Mouse (Mus musculus): ENCODE data around the gene Olfr1080. TPM values are rescaled to one million over a fixed set of nuclear protein-coding genes. Genes with fewer than 3 reads are reported as not detected.
"Not testable (repeated sequence)": the region's sequence is repeated elsewhere in the genome, so short reads cannot be mapped to it uniquely, and the experiment has no call there.

Gene Olfr1080
- not detected for polyA plus RNA-seq (2012; fragmentation: generic; extraction: Trizol)

- H3K79me2 ChIP-seq (ENCODE audit: control insufficient read depth, insufficient read depth); H3ac ChIP-seq (ENCODE audit: control insufficient read depth, insufficient read length); H3K27me3 ChIP-seq (ENCODE audit: control insufficient read depth, insufficient read depth, insufficient read length); H3K4me2 ChIP-seq (ENCODE audit: low read depth); H3K36me3 ChIP-seq (ENCODE audit: control insufficient read depth, insufficient read depth); H3K4me3 ChIP-seq: not testable (repeated sequence)
Measured at GRCm38 (mm10) chr2:86558135-86558534, at the start of gene Olfr1080. TSS of gene Olfr1080 (minus strand) at chr2:86558235.

DNA sequence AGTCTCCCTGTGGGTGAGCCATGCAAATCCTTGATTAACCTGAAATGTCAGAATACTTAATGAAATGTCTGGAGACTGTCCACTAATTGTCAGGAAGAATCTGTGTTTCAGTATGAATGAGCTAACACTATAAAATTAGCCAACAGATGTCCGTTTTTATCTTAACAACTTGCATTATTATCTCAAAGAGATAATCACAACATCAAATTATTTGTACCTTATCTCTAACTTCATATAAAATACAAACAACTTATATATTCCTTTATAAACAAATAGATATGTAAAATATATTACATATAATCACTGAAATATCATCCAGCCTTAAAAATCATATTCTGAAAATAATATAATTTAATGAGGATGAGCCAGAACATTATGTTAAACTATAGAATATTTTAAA, 40.8 kb upstream of the Olfr1080 start, which contains the start of gene Olfr1082:
Gene Olfr1082 (minus strand): TSS at position 101 of the 400 bp plus-strand sequence.
- H3ac ChIP-seq (ENCODE audit: control insufficient read depth, insufficient read length); H3K36me3 ChIP-seq (ENCODE audit: control insufficient read depth, insufficient read depth); H3K79me2 ChIP-seq (ENCODE audit: control insufficient read depth, insufficient read depth); H3K4me2 ChIP-seq (ENCODE audit: low read depth); H3K27me3 ChIP-seq (ENCODE audit: control insufficient read depth, insufficient read depth, insufficient read length); H3K4me3 ChIP-seq: not testable (repeated sequence)

DNA sequence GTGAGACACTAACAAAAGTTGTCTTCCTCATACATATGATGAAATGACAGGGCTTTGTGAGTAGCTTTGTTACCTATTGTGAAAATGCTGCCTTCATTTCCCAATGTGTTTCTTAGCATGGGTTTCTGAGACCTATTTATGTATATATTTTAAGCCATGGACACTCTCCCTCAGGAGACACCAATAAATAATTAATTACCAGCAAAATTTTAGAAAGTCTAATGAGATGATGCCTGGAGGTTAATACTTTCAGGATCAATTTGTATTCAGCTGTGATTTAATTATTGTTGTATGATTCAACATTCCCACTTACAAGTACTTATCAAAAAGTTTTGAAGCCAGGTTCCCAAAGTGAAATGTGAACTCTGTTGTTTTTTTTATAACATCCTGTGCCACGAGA, 15.7 kb downstream of the Olfr1080 start, which contains the start of gene Olfr1079:
Gene Olfr1079 (minus strand): TSS at position 101 of the 400 bp plus-strand sequence.
- no peaks in the 10 kb centered on the region for H3K27me3 ChIP-seq (ENCODE audit: control insufficient read depth, insufficient read depth, insufficient read length)
- H3K4me3 ChIP-seq = no peak within 1 kb of the TSS
- no peak within 1 kb of the TSS for H3K4me2 ChIP-seq (ENCODE audit: low read depth)
- H3K36me3 ChIP-seq (ENCODE audit: control insufficient read depth, insufficient read depth) = no peaks in the 10 kb centered on the region
- TF ChIP-seq SRF (IDR thresholded peaks at IDR 0.05; ENCODE audit: control insufficient read depth, insufficient read length, low read depth) = no peak
- TF ChIP-seq POLR2A (IDR thresholded peaks at IDR 0.05; ENCODE audit: insufficient read length, low read depth) = no peak
- no peak for TF ChIP-seq TCF3 (IDR thresholded peaks at IDR 0.05; ENCODE audit: insufficient read length, low read depth)
- TF ChIP-seq POLR2AphosphoS2 (IDR thresholded peaks at IDR 0.05; ENCODE audit: insufficient read length, low read depth) = no peak
- TF ChIP-seq E2F4 (IDR thresholded peaks at IDR 0.05; ENCODE audit: insufficient read depth) = no peak
- no peak for TF ChIP-seq CEBPB (IDR thresholded peaks at IDR 0.05; ENCODE audit: insufficient read depth, poor library complexity, severe bottlenecking)
- no peak for TF ChIP-seq TCF12 (IDR thresholded peaks at IDR 0.05; ENCODE audit: insufficient read depth, poor library complexity, severe bottlenecking)
- TF ChIP-seq USF1 (IDR thresholded peaks at IDR 0.05; ENCODE audit: low read depth) = no peak
- no peak for TF ChIP-seq MYOG (IDR thresholded peaks at IDR 0.05; ENCODE audit: control insufficient read depth in 1 of 3, insufficient read depth in 1 of 3, insufficient read length in 2 of 3, low read depth in 2 of 3)
- no peak for TF ChIP-seq MAX (IDR thresholded peaks at IDR 0.05; ENCODE audit: low read depth)
- no peak for TF ChIP-seq REST (IDR thresholded peaks at IDR 0.05; ENCODE audit: insufficient read depth, insufficient read length)
- TF ChIP-seq MYOD1 (IDR thresholded peaks at IDR 0.05; ENCODE audit: control insufficient read depth in 1 of 3, insufficient read length in 2 of 3, low read depth in 2 of 3) = no peak
- H3K79me2 ChIP-seq (ENCODE audit: control insufficient read depth, insufficient read depth) = no peaks in the 10 kb centered on the region
- H3ac ChIP-seq (ENCODE audit: control insufficient read depth, insufficient read length) = no peak within 1 kb of the TSS

DNA sequence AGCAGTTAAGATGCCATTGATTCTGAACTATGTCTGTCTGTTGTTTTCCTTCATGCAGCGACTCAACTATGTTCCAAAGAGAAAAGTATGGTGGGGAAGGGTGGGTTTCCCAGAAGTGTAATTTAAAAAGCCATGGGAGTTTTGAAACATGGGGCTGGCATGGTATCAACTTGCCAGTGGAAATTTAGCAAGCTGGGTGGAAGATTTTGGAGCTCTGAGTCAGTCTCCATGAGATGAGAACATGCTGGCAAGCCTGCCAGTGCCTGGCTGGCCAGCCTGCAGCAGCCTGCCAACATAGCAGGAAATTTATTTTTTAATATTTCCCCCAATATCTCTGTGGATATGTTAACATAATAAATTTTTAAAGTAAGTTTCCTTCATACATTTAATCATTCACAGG, 27.0 kb downstream of the Olfr1080 start:
- Histone ChIP-seq H3K4me3 (no peak overlapping the region), H3ac (ENCODE audit: control insufficient read depth, insufficient read length) (no peak overlapping the region), H3K4me2 (ENCODE audit: low read depth) (no peak overlapping the region), H3K79me2 (ENCODE audit: control insufficient read depth, insufficient read depth) (no peaks in the 10 kb centered on the region), H3K36me3 (ENCODE audit: control insufficient read depth, insufficient read depth) (no peaks in the 10 kb centered on the region), H3K27me3 (ENCODE audit: control insufficient read depth, insufficient read depth, insufficient read length) (no peaks in the 10 kb centered on the region)
- TF ChIP-seq USF1 (IDR thresholded peaks at IDR 0.05; ENCODE audit: low read depth) (no peak), POLR2AphosphoS2 (IDR thresholded peaks at IDR 0.05; ENCODE audit: insufficient read length, low read depth) (no peak), TCF3 (IDR thresholded peaks at IDR 0.05; ENCODE audit: insufficient read length, low read depth) (no peak), POLR2A (IDR thresholded peaks at IDR 0.05; ENCODE audit: insufficient read length, low read depth) (no peak), MYOD1 (IDR thresholded peaks at IDR 0.05; ENCODE audit: control insufficient read depth in 1 of 3, insufficient read length in 2 of 3, low read depth in 2 of 3) (no peak), TCF12 (IDR thresholded peaks at IDR 0.05; ENCODE audit: insufficient read depth, poor library complexity, severe bottlenecking) (no peak), MAX (IDR thresholded peaks at IDR 0.05; ENCODE audit: low read depth) (no peak), CEBPB (IDR thresholded peaks at IDR 0.05; ENCODE audit: insufficient read depth, poor library complexity, severe bottlenecking) (no peak), SRF (IDR thresholded peaks at IDR 0.05; ENCODE audit: control insufficient read depth, insufficient read length, low read depth) (no peak)

GRCm38 (mm10) chr2:86508161-86508560, 49.9 kb downstream of the Olfr1080 start, which contains the start of gene Olfr1076:
TSS of gene Olfr1076 (plus strand) at chr2:86508461.
- no peak within 1 kb of the TSS for H3K4me2 ChIP-seq (ENCODE audit: low read depth)
- H3K27me3 ChIP-seq (ENCODE audit: control insufficient read depth, insufficient read depth, insufficient read length) = no peaks in the 10 kb centered on the region
- H3ac ChIP-seq (ENCODE audit: control insufficient read depth, insufficient read length) = no peak within 1 kb of the TSS
- H3K79me2 ChIP-seq (ENCODE audit: control insufficient read depth, insufficient read depth) = no peaks in the 10 kb centered on the region
- TF ChIP-seq REST (IDR thresholded peaks at IDR 0.05; ENCODE audit: insufficient read depth, insufficient read length) = no peak
- no peak for TF ChIP-seq TCF12 (IDR thresholded peaks at IDR 0.05; ENCODE audit: insufficient read depth, poor library complexity, severe bottlenecking)
- TF ChIP-seq CEBPB (IDR thresholded peaks at IDR 0.05; ENCODE audit: insufficient read depth, poor library complexity, severe bottlenecking) = no peak
- TF ChIP-seq MYOG (IDR thresholded peaks at IDR 0.05; ENCODE audit: control insufficient read depth in 1 of 3, insufficient read depth in 1 of 3, insufficient read length in 2 of 3, low read depth in 2 of 3) = no peak
- no peak within 1 kb of the TSS for H3K4me3 ChIP-seq
- no peaks in the 10 kb centered on the region for H3K36me3 ChIP-seq (ENCODE audit: control insufficient read depth, insufficient read depth)

Other genes with a start within 250 kb of the Olfr1080 start
- not detected for gene Olfr1053, start 243.0 kb downstream of the Olfr1080 start, polyA plus RNA-seq (2012; fragmentation: generic; extraction: Trizol)
- gene Olfr1054, start 222.8 kb downstream of the Olfr1080 start, polyA plus RNA-seq (2012; fragmentation: generic; extraction: Trizol) = not detected
- gene Olfr1055, start 208.0 kb downstream of the Olfr1080 start, polyA plus RNA-seq (2012; fragmentation: generic; extraction: Trizol) = not detected
- not detected for gene Olfr1056, start 195.8 kb downstream of the Olfr1080 start, polyA plus RNA-seq (2012; fragmentation: generic; extraction: Trizol)
- gene Olfr1057, start 179.8 kb downstream of the Olfr1080 start, polyA plus RNA-seq (2012; fragmentation: generic; extraction: Trizol) = not detected
- not detected for gene Olfr1058, start 169.7 kb downstream of the Olfr1080 start, polyA plus RNA-seq (2012; fragmentation: generic; extraction: Trizol)
- not detected for gene Olfr1061, start 144.2 kb downstream of the Olfr1080 start, polyA plus RNA-seq (2012; fragmentation: generic; extraction: Trizol)
- not detected for gene Olfr1062, start 131.5 kb downstream of the Olfr1080 start, polyA plus RNA-seq (2012; fragmentation: generic; extraction: Trizol)
- not detected for gene Olfr1065, start 107.6 kb downstream of the Olfr1080 start, polyA plus RNA-seq (2012; fragmentation: generic; extraction: Trizol)
- not detected for gene Olfr1066, start 102.0 kb downstream of the Olfr1080 start, polyA plus RNA-seq (2012; fragmentation: generic; extraction: Trizol)
- not detected for gene Olfr228, start 70.8 kb downstream of the Olfr1080 start, polyA plus RNA-seq (2012; fragmentation: generic; extraction: Trizol)
- gene Olfr1076, start 49.8 kb downstream of the Olfr1080 start, polyA plus RNA-seq (2012; fragmentation: generic; extraction: Trizol) = not detected
- not detected for gene Olfr1079, start 15.8 kb downstream of the Olfr1080 start, polyA plus RNA-seq (2012; fragmentation: generic; extraction: Trizol)
- gene Olfr1082, start 40.7 kb upstream of the Olfr1080 start, polyA plus RNA-seq (2012; fragmentation: generic; extraction: Trizol) = not detected
- gene Olfr1084, start 81.5 kb upstream of the Olfr1080 start, polyA plus RNA-seq (2012; fragmentation: generic; extraction: Trizol) = not detected
- gene Olfr1085, start 103.8 kb upstream of the Olfr1080 start, polyA plus RNA-seq (2012; fragmentation: generic; extraction: Trizol) = not detected
- gene Olfr1086, start 121.9 kb upstream of the Olfr1080 start, polyA plus RNA-seq (2012; fragmentation: generic; extraction: Trizol) = not detected
- gene Olfr1087, start 140.2 kb upstream of the Olfr1080 start, polyA plus RNA-seq (2012; fragmentation: generic; extraction: Trizol) = not detected
- gene Olfr1089, start 175.5 kb upstream of the Olfr1080 start, polyA plus RNA-seq (2012; fragmentation: generic; extraction: Trizol) = not detected
- gene Olfr1090, start 200.8 kb upstream of the Olfr1080 start, polyA plus RNA-seq (2012; fragmentation: generic; extraction: Trizol) = not detected
- not detected for gene Olfr1093, start 224.2 kb upstream of the Olfr1080 start, polyA plus RNA-seq (2012; fragmentation: generic; extraction: Trizol)